Mouse (Mus musculus): ENCODE results near the gene Pip5k1b.

Pip5k1b gene

DNA sequence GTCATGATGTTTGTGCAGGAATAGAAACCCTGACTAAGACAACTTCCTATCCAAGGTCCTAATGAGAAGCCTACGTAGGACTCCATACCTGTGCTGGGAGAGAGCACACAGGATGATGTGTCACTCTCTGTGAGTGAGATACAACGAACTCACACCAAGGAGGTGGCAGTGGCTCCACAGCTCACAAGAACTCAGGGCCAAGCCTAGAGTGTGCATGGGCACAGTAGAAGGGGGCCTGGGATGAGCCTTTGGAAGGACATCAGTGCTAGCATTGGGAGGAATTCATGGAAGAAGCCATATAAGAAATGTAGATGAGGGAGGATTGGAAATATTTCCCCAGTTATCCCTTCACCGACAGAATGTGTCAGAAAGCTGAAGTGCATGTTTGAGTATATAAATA, 39.7 kb downstream of the Pip5k1b start:
- no peaks in the 10 kb centered on the region for H3K36me3 ChIP-seq (ENCODE audit: insufficient read depth, low read length)
- H3K27me3 ChIP-seq (ENCODE audit: insufficient read depth, low read length): no peaks in the 10 kb centered on the region
- 0 out of 2 replicates have a peak, but pooled peaks cover 2% of the 10 kb centered on the region for H3K4me1 ChIP-seq (replicated peaks; ENCODE audit: low read depth, low read length)
- no peak for TF ChIP-seq CTCF (conservative IDR thresholded peaks at IDR 0.05; ENCODE audit: low read length)
- no peak for TF ChIP-seq NANOG (IDR thresholded peaks at IDR 0.05; ENCODE audit: borderline replicate concordance, low read length)
- TF ChIP-seq POU5F1 (IDR thresholded peaks at IDR 0.05; ENCODE audit: borderline replicate concordance, low read length): no peak
- H3K9me3 ChIP-seq (ENCODE audit: low read length): no peaks in the 10 kb centered on the region
- no peak overlapping the region for H3K4me3 ChIP-seq (replicated peaks; ENCODE audit: low read length)

DNA sequence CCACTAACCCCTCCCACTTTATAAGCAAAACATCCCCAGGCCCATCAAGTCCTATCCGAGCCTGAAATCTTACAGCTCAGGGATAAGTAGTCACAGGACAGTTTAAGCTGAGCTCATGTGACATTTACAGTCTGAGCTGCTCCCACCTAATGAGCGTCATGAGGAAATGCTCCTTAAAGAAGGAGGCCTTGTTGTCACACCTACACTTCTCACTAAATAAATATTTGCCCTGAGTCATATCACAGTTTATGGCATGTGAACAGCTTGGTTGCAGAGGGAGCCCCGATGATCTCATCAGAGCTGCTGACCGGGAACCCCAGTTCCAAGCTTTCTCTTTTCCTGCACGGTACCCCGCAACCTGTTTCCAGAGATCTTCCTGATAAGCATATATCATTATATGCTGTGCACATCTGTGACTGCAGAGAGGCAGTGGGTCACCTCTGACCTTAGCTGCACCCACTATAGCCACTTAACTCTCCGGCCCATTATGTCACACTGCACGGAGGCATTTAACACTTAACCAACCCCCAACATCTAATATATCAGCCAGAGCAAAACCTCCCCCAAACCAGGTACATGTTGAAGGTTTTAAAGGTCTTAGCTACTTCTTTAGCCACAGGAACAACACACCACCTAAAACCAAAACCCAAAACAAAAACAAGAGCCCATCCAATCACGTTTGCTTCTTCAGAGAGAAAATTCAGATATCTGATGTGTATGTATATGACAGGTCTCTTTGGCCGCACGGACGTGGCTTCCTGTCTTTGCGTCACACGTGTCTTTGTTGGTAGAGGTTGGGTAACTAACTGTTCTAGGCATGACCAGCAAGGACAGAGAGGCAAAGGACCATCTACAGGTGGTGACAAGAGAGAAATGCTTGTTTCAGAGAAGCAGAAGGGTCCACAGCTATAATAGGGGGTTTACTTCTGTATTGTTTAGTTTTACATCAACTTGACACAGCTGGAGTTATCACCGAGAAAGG, 40.7 kb downstream of the Pip5k1b start:
- TF ChIP-seq NANOG (IDR thresholded peaks at IDR 0.05; ENCODE audit: borderline replicate concordance, low read length): no peak
- no peak for TF ChIP-seq POU5F1 (IDR thresholded peaks at IDR 0.05; ENCODE audit: borderline replicate concordance, low read length)
- TF ChIP-seq CTCF (conservative IDR thresholded peaks at IDR 0.05; ENCODE audit: low read length): no peak
- no peaks in the 10 kb centered on the region for H3K36me3 ChIP-seq (ENCODE audit: insufficient read depth, low read length)
- no peaks in the 10 kb centered on the region for H3K27me3 ChIP-seq (ENCODE audit: insufficient read depth, low read length)
- H3K9me3 ChIP-seq (ENCODE audit: low read length): no peaks in the 10 kb centered on the region
- H3K4me3 ChIP-seq (replicated peaks; ENCODE audit: low read length): no peak overlapping the region
- no peaks in the 10 kb centered on the region for H3K4me1 ChIP-seq (replicated peaks; ENCODE audit: low read depth, low read length)

DNA sequence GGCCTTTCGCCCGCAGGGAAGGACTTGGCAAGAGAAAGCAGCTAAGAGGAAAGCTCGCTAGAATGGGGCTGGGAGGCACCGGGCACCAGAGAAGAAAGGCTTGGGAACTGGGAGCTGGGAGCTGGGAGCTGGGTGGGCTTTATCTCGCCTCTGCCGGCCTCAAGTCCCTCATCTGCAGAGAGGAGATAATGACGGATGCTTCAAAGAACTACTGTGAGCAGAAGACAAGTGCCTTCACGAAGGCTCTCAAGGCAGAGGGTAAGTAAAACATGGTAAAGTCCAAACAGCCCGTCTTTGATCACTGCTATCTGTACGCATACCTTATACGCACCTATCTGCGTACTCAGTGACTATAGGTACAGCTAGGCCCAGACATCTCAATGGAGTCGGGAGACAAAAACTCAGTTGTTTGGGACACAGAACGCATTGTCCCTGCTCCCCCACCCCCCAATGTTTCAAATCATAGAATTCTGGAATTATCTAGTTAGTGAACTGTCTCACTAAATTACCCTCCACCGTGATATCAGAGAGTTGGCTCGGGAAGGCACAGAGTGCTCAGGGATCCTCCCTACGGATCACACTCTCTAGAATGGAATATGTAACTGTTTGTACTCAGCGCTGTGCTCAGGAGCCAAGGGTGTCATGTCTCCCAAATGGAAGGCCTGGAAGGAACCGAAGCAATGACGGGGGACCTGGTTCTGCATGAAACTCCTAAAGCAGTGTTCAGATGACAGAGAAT, 42.4 kb downstream of the Pip5k1b start:
- TF ChIP-seq NANOG (IDR thresholded peaks at IDR 0.05; ENCODE audit: borderline replicate concordance, low read length) (no peak), POU5F1 (IDR thresholded peaks at IDR 0.05; ENCODE audit: borderline replicate concordance, low read length) (no peak), CTCF (conservative IDR thresholded peaks at IDR 0.05; ENCODE audit: low read length) (no peak)
- no peak overlapping the region for H3K4me3 ChIP-seq (replicated peaks; ENCODE audit: low read length)
- no peaks in the 10 kb centered on the region for H3K36me3 ChIP-seq (ENCODE audit: insufficient read depth, low read length)
- peaks cover 1% of the 10 kb centered on the region; the same call in 1 of the 2 replicates for H3K4me1 ChIP-seq (replicated peaks; ENCODE audit: low read depth, low read length)
- no peaks in the 10 kb centered on the region for H3K27me3 ChIP-seq (ENCODE audit: insufficient read depth, low read length)
- no peaks in the 10 kb centered on the region for H3K9me3 ChIP-seq (ENCODE audit: low read length)

DNA sequence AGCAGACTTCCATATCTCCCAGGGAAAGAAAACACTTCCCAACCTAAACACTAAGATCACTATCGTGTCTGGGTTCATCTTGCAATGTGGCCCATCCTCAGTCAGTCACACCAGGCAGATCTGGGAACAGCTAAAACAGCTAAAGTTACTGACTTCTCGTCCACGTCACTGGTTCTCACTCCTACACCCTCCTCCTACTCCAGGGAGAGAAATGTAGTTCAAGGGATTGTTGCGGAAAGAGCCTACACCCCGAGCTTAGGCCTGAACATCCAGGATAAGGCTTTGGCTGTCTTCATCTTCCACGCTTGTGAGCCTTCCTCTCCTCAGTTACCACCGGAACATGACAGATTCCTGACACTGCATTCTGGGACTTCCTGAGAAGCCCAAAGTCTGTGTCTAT, 43.7 kb downstream of the Pip5k1b start:
- Histone ChIP-seq H3K4me3 (replicated peaks; ENCODE audit: low read length) (no peak overlapping the region), H3K9me3 (ENCODE audit: low read length) (no peaks in the 10 kb centered on the region), H3K4me1 (replicated peaks; ENCODE audit: low read depth, low read length) (peaks cover 6% of the 10 kb centered on the region; the same call in 1 of the 2 replicates), H3K27me3 (ENCODE audit: insufficient read depth, low read length) (no peaks in the 10 kb centered on the region), H3K36me3 (ENCODE audit: insufficient read depth, low read length) (no peaks in the 10 kb centered on the region)
- TF ChIP-seq NANOG (IDR thresholded peaks at IDR 0.05; ENCODE audit: borderline replicate concordance, low read length) (no peak), POU5F1 (IDR thresholded peaks at IDR 0.05; ENCODE audit: borderline replicate concordance, low read length) (no peak), CTCF (conservative IDR thresholded peaks at IDR 0.05; ENCODE audit: low read length) (no peak)

DNA sequence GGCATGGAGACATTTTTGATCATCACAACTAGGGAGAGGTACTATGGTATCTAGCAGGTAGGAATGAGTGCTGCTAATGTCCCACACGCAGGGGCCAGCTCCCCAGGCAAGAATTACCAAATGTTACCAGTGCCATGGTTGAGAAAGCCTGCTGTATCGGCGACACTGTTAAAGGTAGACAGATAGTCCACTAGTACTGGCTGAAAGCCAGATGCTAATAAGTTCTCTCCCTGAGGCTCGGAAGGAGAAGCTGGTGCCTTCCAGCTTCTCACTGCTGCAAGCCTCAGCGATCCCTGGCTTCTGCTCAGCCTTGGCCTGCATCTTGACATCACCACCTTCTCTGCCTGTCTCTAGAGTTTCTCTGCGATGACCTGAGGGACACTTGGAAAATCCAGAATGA, 46.3 kb downstream of the Pip5k1b start:
- Histone ChIP-seq H3K4me3 (replicated peaks; ENCODE audit: low read length) (no peak overlapping the region), H3K27me3 (ENCODE audit: insufficient read depth, low read length) (no peaks in the 10 kb centered on the region), H3K4me1 (replicated peaks; ENCODE audit: low read depth, low read length) (peaks cover 6% of the 10 kb centered on the region; the same call in 1 of the 2 replicates), H3K36me3 (ENCODE audit: insufficient read depth, low read length) (no peaks in the 10 kb centered on the region), H3K9me3 (ENCODE audit: low read length) (no peaks in the 10 kb centered on the region)
- TF ChIP-seq NANOG (IDR thresholded peaks at IDR 0.05; ENCODE audit: borderline replicate concordance, low read length): no peak
- TF ChIP-seq CTCF (conservative IDR thresholded peaks at IDR 0.05; ENCODE audit: low read length): no peak
- no peak for TF ChIP-seq POU5F1 (IDR thresholded peaks at IDR 0.05; ENCODE audit: borderline replicate concordance, low read length)

DNA sequence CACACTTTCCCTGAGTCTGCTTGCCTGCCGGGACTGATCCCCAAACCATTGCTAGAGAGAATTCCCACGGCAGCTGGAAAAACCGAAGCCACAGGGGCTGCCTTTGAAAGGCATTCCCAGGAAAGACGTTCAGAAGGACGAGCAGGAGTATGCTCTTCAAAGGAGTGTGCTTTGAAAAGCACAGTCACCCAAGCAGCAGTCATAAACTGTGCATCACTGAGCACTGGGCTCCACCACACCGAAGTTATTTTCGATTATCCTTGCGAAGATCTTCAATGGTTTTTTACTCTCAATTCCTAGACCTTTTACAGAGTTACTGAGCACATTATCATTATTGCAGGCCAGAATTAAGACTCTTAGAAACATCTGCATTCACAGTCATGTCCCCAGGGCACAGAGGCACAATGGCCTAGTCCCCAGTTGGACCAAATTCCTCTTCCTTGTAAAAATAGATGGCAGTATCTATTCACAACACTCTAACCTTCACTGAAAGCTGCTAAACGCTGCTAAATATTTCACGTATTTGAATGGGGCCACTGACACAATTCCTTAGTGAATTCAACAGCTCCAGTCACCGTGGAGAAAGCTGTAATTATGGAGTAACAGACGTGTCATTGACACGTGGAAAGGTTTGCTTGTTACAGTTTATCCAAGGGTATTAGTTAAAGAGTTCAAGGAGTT, 47.4 kb downstream of the Pip5k1b start:
- Histone ChIP-seq H3K36me3 (ENCODE audit: insufficient read depth, low read length) (no peaks in the 10 kb centered on the region), H3K9me3 (ENCODE audit: low read length) (no peaks in the 10 kb centered on the region), H3K4me1 (replicated peaks; ENCODE audit: low read depth, low read length) (peaks cover 6% of the 10 kb centered on the region; the same call in 1 of the 2 replicates), H3K4me3 (replicated peaks; ENCODE audit: low read length) (no peak overlapping the region), H3K27me3 (ENCODE audit: insufficient read depth, low read length) (no peaks in the 10 kb centered on the region)
- TF ChIP-seq CTCF (conservative IDR thresholded peaks at IDR 0.05; ENCODE audit: low read length) (no peak), NANOG (IDR thresholded peaks at IDR 0.05; ENCODE audit: borderline replicate concordance, low read length) (no peak), POU5F1 (IDR thresholded peaks at IDR 0.05; ENCODE audit: borderline replicate concordance, low read length) (no peak)

DNA sequence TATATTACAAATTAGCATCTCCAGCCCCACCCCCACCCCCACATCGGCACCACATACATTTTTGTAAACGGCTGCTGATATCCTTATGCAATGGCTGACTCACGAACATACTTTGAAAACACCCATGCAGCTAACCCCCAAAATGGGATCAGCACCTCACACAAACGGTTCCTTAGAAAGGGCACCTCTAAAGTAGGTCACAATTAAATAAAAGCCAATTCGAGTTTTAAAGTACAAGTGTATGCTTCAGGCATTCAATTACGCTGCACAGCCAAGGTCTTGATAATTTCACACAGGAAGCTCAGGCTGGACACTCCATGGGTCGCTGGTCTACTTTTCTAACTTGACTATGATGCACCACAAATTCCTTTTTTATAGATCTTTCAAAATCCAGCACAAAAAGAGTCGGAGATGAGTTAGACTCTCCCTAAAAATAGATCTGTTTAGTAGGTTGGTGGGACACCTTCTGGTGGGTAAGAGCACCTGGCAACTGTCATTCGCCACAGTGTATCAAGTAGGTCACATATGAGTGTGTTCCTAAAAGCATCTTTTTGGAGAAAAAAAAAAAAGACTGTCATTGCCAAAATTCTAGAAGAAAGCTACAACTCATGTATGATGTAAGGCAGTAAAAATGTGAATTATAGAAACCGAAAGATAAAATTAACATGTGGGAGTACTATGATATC, 52.8 kb downstream of the Pip5k1b start:
- TF ChIP-seq CTCF (conservative IDR thresholded peaks at IDR 0.05; ENCODE audit: low read length) (no peak), NANOG (IDR thresholded peaks at IDR 0.05; ENCODE audit: borderline replicate concordance, low read length) (no peak), POU5F1 (IDR thresholded peaks at IDR 0.05; ENCODE audit: borderline replicate concordance, low read length) (no peak)
- Histone ChIP-seq H3K4me3 (replicated peaks; ENCODE audit: low read length) (no peak overlapping the region), H3K4me1 (replicated peaks; ENCODE audit: low read depth, low read length) (peaks cover 17% of the 10 kb centered on the region), H3K36me3 (ENCODE audit: insufficient read depth, low read length) (no peaks in the 10 kb centered on the region), H3K27me3 (ENCODE audit: insufficient read depth, low read length) (no peaks in the 10 kb centered on the region), H3K9me3 (ENCODE audit: low read length) (no peaks in the 10 kb centered on the region)

Measured in E14TG2a.4 (cell line).